Mouse (Mus musculus) midbrain, embryonic 14.5 days (tissue): Measurements from ENCODE around the gene Ttc7. TPM values are rescaled to one million over a fixed set of nuclear protein-coding genes. Genes with fewer than 3 reads are reported as not detected.

Source experiments
- ATAC-seq: fragments of 200-750 bp; cut with Nextera tagmentation; 2 replicates; pipeline ENCODE4 v1.8.0; 2017; ENCODE audit warnings: moderate number of reproducible peaks, moderate library complexity; ENCODE audit not compliant: low FRiP score, low TSS enrichment
- DNase-seq: peaks from one replicate; pipeline ENCODE4 v3.0.0-alpha.2; 2015
- H3K27ac ChIP-seq: fragments of 300-500 bp; sonication (generic); replicated peaks from 2 replicates; pipeline ENCODE4 v1.5.1; 2014; ENCODE audit warnings: mild to moderate bottlenecking, low read depth, low read length, moderate library complexity
- H3K27me3 ChIP-seq: fragments of 300-500 bp; sonication (generic); 2 replicates; pipeline ENCODE4 v1.6.1; 2014; ENCODE audit warnings: low read length, control low read depth, mixed read lengths; ENCODE audit not compliant: control insufficient read depth, insufficient read depth
- H3K36me3 ChIP-seq: fragments of 300-500 bp; sonication (generic); 2 replicates; pipeline ENCODE4 v1.6.1; 2014; ENCODE audit warnings: low read length, control low read depth; ENCODE audit not compliant: control insufficient read depth, insufficient read depth
- H3K4me1 ChIP-seq: fragments of 300-500 bp; sonication (generic); 2 replicates; pipeline ENCODE4 v1.6.1; 2014; ENCODE audit warnings: mild to moderate bottlenecking, antibody characterized with exemption, low read length, control low read depth; ENCODE audit not compliant: control insufficient read depth, insufficient read depth
- H3K4me2 ChIP-seq: fragments of 300-500 bp; sonication (generic); 2 replicates; pipeline ENCODE4 v1.6.1; 2014; ENCODE audit warnings: mild to moderate bottlenecking, low read length, moderate library complexity
- H3K4me3 ChIP-seq: fragments of 300-500 bp; sonication (generic); replicated peaks from 2 replicates; pipeline ENCODE4 v1.5.1; 2014; ENCODE audit warnings: low read depth, low read length
- H3K9ac ChIP-seq: fragments of 300-500 bp; sonication (generic); replicated peaks from 2 replicates; pipeline ENCODE4 v1.6.1; 2014; ENCODE audit warnings: mild to moderate bottlenecking, low read length, moderate library complexity
- H3K9me3 ChIP-seq: fragments of 300-500 bp; sonication (generic); 2 replicates; pipeline ENCODE4 v1.6.1; 2016; ENCODE audit warnings: low read length, control low read depth, mixed read lengths; ENCODE audit not compliant: control insufficient read depth
- WGBS: fragments of 180-500 bp; shearing (Covaris S2); extraction: QIAGEN DNeasy Blood & Tissue Kit; methylation state at CpG from one replicate; pipeline ENCODE4 v1.1.7; 2014; 5-methylcytosine and 5-hydroxymethylcytosine counted together
- polyA plus RNA-seq: library from polyadenylated mRNA; unstranded; fragments of >200 nt; fragmentation: Nextera tagmentation; extraction: Ambion mirVana; gene quantifications from 2 replicates; pipeline ENCODE4 v1.2.1, GENCODE M21; 2014

The Ttc7 gene
- 3.6 and 5.0 TPM in 2 replicates for polyA plus RNA-seq

- Histone ChIP-seq H3K27ac (peak within 1 kb of the TSS; percentile 82), H3K9ac (peak within 1 kb of the TSS; percentile 76), H3K9me3 (no peaks in the 10 kb centered on the region), H3K36me3 (no peaks in the 10 kb centered on the region), H3K4me2 (peak within 1 kb of the TSS; percentile 95), H3K27me3 (peaks cover 20% of the 10 kb centered on the region), H3K4me3 (peak within 1 kb of the TSS; percentile 66), H3K4me1 (peaks cover 9% of the 10 kb centered on the region; the same call in 1 of the 2 replicates)
- WGBS, result 0% methylated on average over 37 of the region's 38 CpGs
- ATAC-seq (peak; percentile 94), DNase-seq (peak; percentile 96)
Measured at GRCm38 (mm10) chr17:87282706-87283053, at the start of gene Ttc7. Ttc7 (plus strand) TSS chr17:87282886.

- Histone ChIP-seq H3K4me3 (no peak overlapping the region), H3K27me3 (no peaks in the 10 kb centered on the region), H3K9ac (no peak overlapping the region), H3K27ac (no peak overlapping the region), H3K36me3 (no peaks in the 10 kb centered on the region), H3K4me1 (peaks cover 7% of the 10 kb centered on the region; the same call in 1 of the 2 replicates), H3K4me2 (no peak overlapping the region), H3K9me3 (0 out of 2 replicates have a peak, but pooled peaks cover 5% of the 10 kb centered on the region)
- WGBS, result 93% methylated on average over 6 of the region's 6 CpGs
- DNase-seq (no peak), ATAC-seq (no peak)
Measured at GRCm38 (mm10) chr17:87235019-87235418, 47.7 kb upstream of the Ttc7 start.

GRCm38 (mm10) chr17:87236725-87237650 lies 45.7 kb upstream of the Ttc7 start:
- Histone ChIP-seq H3K36me3 (no peaks in the 10 kb centered on the region), H3K9ac (no peak overlapping the region), H3K27me3 (no peaks in the 10 kb centered on the region), H3K9me3 (peaks cover 9% of the 10 kb centered on the region; the same call in 1 of the 2 replicates), H3K4me3 (no peak overlapping the region), H3K4me2 (no peak overlapping the region), H3K27ac (no peak overlapping the region), H3K4me1 (peaks cover 7% of the 10 kb centered on the region; the same call in 1 of the 2 replicates)
- DNase-seq (peak; percentile 56), ATAC-seq (no peak)
- WGBS, result 49% methylated on average over 18 of the region's 18 CpGs

GRCm38 (mm10) chr17:87237826-87238225 lies 44.9 kb upstream of the Ttc7 start:
- Histone ChIP-seq H3K27me3 (no peaks in the 10 kb centered on the region), H3K4me2 (no peak overlapping the region), H3K4me3 (no peak overlapping the region), H3K27ac (no peak overlapping the region), H3K9ac (no peak overlapping the region), H3K4me1 (peaks cover 7% of the 10 kb centered on the region; the same call in 1 of the 2 replicates), H3K9me3 (peaks cover 8% of the 10 kb centered on the region; the same call in 1 of the 2 replicates), H3K36me3 (no peaks in the 10 kb centered on the region)
- 88% methylated on average over 11 of the region's 11 CpGs for WGBS
- DNase-seq (no peak), ATAC-seq (no peak)

GRCm38 (mm10) chr17:87246103-87246502 lies 36.6 kb upstream of the Ttc7 start:
- Histone ChIP-seq H3K4me2 (no peak overlapping the region), H3K27ac (no peak overlapping the region), H3K36me3 (no peaks in the 10 kb centered on the region), H3K9me3 (peaks cover 3% of the 10 kb centered on the region; the same call in 1 of the 2 replicates), H3K27me3 (no peaks in the 10 kb centered on the region), H3K9ac (no peak overlapping the region), H3K4me3 (no peak overlapping the region), H3K4me1 (no peaks in the 10 kb centered on the region)
- DNase-seq (no peak), ATAC-seq (no peak)
- 64% methylated on average over 9 of the region's 9 CpGs for WGBS

GRCm38 (mm10) chr17:87254384-87254783 lies 28.3 kb upstream of the Ttc7 start:
- no peaks in the 10 kb centered on the region for H3K9me3 ChIP-seq
- H3K4me1 ChIP-seq, result no peaks in the 10 kb centered on the region
- DNase-seq (no peak), ATAC-seq (no peak)
- H3K9ac ChIP-seq, result no peak overlapping the region
- no peak overlapping the region for H3K27ac ChIP-seq
- 87% methylated on average over 8 of the region's 8 CpGs for WGBS
- no peaks in the 10 kb centered on the region for H3K27me3 ChIP-seq
- H3K4me2 ChIP-seq, result no peak overlapping the region
- no peak overlapping the region for H3K4me3 ChIP-seq
- peaks cover 57% of the 10 kb centered on the region for H3K36me3 ChIP-seq

- peaks cover 57% of the 10 kb centered on the region for H3K36me3 ChIP-seq
Measured at GRCm38 (mm10) chr17:87255672-87256071, 27.0 kb upstream of the Ttc7 start.

GRCm38 (mm10) chr17:87263401-87263800 lies 19.3 kb upstream of the Ttc7 start:
- H3K27ac ChIP-seq, result no peak overlapping the region
- H3K9ac ChIP-seq, result no peak overlapping the region
- H3K9me3 ChIP-seq, result peaks cover 5% of the 10 kb centered on the region; the same call in 1 of the 2 replicates
- no peaks in the 10 kb centered on the region for H3K27me3 ChIP-seq
- peaks cover 10% of the 10 kb centered on the region for H3K4me1 ChIP-seq
- ATAC-seq (no peak), DNase-seq (no peak)
- H3K4me2 ChIP-seq, result no peak overlapping the region
- no peak overlapping the region for H3K4me3 ChIP-seq
- WGBS, result 93% methylated on average over 6 of the region's 6 CpGs
- peaks cover 6% of the 10 kb centered on the region; the same call in 1 of the 2 replicates for H3K36me3 ChIP-seq

More at GRCm38 (mm10) chr17:87255672-87256071, 27.0 kb upstream of the Ttc7 start:
- ATAC-seq (no peak), DNase-seq (no peak)
- no peak overlapping the region for H3K27ac ChIP-seq
- H3K4me1 ChIP-seq, result no peaks in the 10 kb centered on the region
- no peak overlapping the region for H3K9ac ChIP-seq
- H3K27me3 ChIP-seq, result no peaks in the 10 kb centered on the region
- H3K4me2 ChIP-seq, result no peak overlapping the region
- no peaks in the 10 kb centered on the region for H3K9me3 ChIP-seq
- WGBS, result 91% methylated on average over 16 of the region's 16 CpGs
- no peak overlapping the region for H3K4me3 ChIP-seq
